Mouse (Mus musculus) hindbrain, embryonic 12.5 days (tissue): ENCODE results near the gene Olfr767. TPM values are rescaled to one million over a fixed set of nuclear protein-coding genes. Genes with fewer than 3 reads are reported as not detected.
"Not testable (repeated sequence)": the region's sequence is repeated elsewhere in the genome, so short reads cannot be mapped to it uniquely, and the experiment has no call there.

ENCODE experiments used
- ATAC-seq: fragments of 200-750 bp; cut with Nextera tagmentation; 2 replicates; pipeline ENCODE4 v1.8.0; 2017; ENCODE audit warnings: moderate TSS enrichment; ENCODE audit not compliant: low FRiP score
- H3K27ac ChIP-seq: fragments of 300-500 bp; sonication (generic); 2 replicates; pipeline ENCODE4 v1.5.1; 2016; ENCODE audit warnings: mild to moderate bottlenecking
- H3K27me3 ChIP-seq: fragments of 300-500 bp; sonication (generic); 2 replicates; pipeline ENCODE4 v1.6.1; 2016; ENCODE audit warnings: mild to moderate bottlenecking
- H3K36me3 ChIP-seq: fragments of 300-500 bp; sonication (generic); 2 replicates; pipeline ENCODE4 v1.6.1; 2016; ENCODE audit warnings: mild to moderate bottlenecking
- H3K4me1 ChIP-seq: fragments of 300-500 bp; sonication (generic); 2 replicates; pipeline ENCODE4 v1.6.1; 2016
- H3K4me2 ChIP-seq: fragments of 300-500 bp; sonication (generic); replicated peaks from 2 replicates; pipeline ENCODE4 v1.6.1; 2016; ENCODE audit warnings: mild to moderate bottlenecking
- H3K4me3 ChIP-seq: fragments of 300-500 bp; sonication (generic); 2 replicates; pipeline ENCODE4 v1.5.1; 2016; ENCODE audit warnings: mild to moderate bottlenecking
- H3K9ac ChIP-seq: fragments of 300-500 bp; sonication (generic); 2 replicates; pipeline ENCODE4 v1.6.1; 2016; ENCODE audit warnings: mild to moderate bottlenecking, moderate library complexity
- H3K9me3 ChIP-seq: fragments of 300-500 bp; sonication (generic); replicated peaks from 2 replicates; pipeline ENCODE4 v1.6.1; 2016; ENCODE audit warnings: mild to moderate bottlenecking
- WGBS: fragments of 180-500 bp; shearing (Covaris S2); methylation state at CpG from one replicate; pipeline ENCODE4 v1.1.7; 2016; 5-methylcytosine and 5-hydroxymethylcytosine counted together
- polyA plus RNA-seq: library from polyadenylated mRNA; unstranded; fragments of >200 nt; fragmentation: Nextera tagmentation; extraction: Ambion mirVana; gene quantifications from 2 replicates; pipeline ENCODE4 v1.2.1, GENCODE M21; 2016

Gene Olfr767
- polyA plus RNA-seq: not detected in 2 replicates

- H3K27me3 ChIP-seq, H3K4me2 ChIP-seq, H3K36me3 ChIP-seq, H3K9ac ChIP-seq, H3K9me3 ChIP-seq, H3K4me3 ChIP-seq, H3K4me1 ChIP-seq, ATAC-seq, H3K27ac ChIP-seq: not testable (repeated sequence)
Observed at GRCm38 (mm10) chr10:129082810-129083209, at the start of gene Olfr767. Gene Olfr767 (minus strand): TSS chr10:129082910.

DNA sequence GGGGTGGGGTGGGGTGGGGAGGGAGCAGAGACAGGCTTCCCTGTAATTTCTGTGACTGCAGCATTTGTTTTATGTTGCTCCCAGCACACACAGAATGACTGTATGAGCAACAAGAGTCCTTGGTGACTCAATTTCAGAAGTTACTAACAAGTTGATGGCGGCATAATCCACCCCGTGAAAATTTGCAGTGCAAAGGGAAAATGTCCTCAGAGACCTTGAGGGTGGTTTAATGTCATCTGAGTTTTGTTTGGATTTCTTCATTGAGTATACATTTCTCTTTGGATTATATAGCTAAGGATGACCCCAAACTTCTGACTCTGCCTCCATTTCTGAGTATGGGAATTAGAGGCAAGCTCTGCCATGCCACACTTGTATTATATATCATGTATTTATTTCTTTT, 35.1 kb upstream of the Olfr767 start, which contains the start of gene Olfr769:
Olfr769 (minus strand) TSS at position 101 of the 400 bp plus-strand sequence.
- Histone ChIP-seq H3K27me3 (no peaks in the 10 kb centered on the region), H3K4me2 (no peak within 1 kb of the TSS), H3K9me3 (no peaks in the 10 kb centered on the region), H3K27ac (no peak within 1 kb of the TSS), H3K4me3 (no peak within 1 kb of the TSS), H3K36me3 (no peaks in the 10 kb centered on the region), H3K4me1 (no peaks in the 10 kb centered on the region), H3K9ac (no peak within 1 kb of the TSS)
- ATAC-seq: no peak
- 86% methylated on average over 2 of the region's 2 CpGs for WGBS

GRCm38 (mm10) chr10:129115146-129115545, 32.4 kb upstream of the Olfr767 start:
- no peak overlapping the region for H3K4me3 ChIP-seq
- no peak overlapping the region for H3K27ac ChIP-seq
- 92% methylated on average over 3 of the region's 3 CpGs for WGBS
- no peak overlapping the region for H3K4me2 ChIP-seq
- no peaks in the 10 kb centered on the region for H3K27me3 ChIP-seq
- no peaks in the 10 kb centered on the region for H3K36me3 ChIP-seq
- H3K4me1 ChIP-seq: no peaks in the 10 kb centered on the region
- H3K9me3 ChIP-seq: no peaks in the 10 kb centered on the region
- no peak for ATAC-seq
- no peak overlapping the region for H3K9ac ChIP-seq

DNA sequence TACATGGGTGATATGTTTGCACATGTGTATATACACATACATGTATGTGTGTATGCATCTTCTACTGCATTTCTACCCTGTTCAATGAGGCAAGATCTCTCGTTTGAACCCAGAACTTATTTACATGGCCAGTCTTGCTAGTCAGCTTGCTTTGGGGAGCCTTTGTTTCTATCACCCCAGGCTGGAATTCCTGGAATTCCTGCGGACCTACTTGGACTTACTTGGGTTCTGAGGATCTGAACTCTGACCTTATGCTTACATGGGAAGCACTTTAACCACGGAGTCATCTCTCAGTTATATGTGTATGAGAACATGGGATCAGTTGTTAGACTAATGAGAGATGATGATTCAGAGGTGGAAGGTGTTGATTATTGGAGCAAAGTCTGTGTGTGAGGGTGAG, 18.5 kb upstream of the Olfr767 start:
- Histone ChIP-seq H3K4me3 (no peak overlapping the region), H3K4me2 (no peak overlapping the region), H3K27ac (no peak overlapping the region), H3K9ac (no peak overlapping the region), H3K27me3 (no peaks in the 10 kb centered on the region), H3K9me3 (no peaks in the 10 kb centered on the region), H3K36me3 (no peaks in the 10 kb centered on the region), H3K4me1 (no peaks in the 10 kb centered on the region)
- 38% methylated on average over 3 of the region's 3 CpGs for WGBS
- no peak for ATAC-seq

DNA sequence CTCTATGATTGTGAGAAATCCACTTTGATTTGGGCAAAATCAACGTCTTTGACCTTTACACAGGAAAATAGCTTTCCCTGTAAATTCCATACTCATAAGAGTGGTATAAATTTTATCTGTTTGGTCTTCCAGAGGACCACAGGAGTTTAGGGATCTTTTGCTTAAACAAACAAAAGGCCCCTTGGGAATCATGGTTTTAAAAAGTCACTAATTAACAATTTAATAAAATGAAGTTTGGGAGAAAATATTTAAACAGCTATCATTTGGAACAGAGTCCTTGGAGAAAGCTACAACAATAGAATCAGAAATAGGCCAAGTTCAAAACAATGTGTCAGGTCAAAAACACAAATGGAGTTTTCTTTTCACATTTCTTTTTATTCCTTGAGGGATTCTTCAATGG, 16.6 kb upstream of the Olfr767 start, which contains the start of gene Olfr768:
Olfr768 (minus strand) TSS at position 101 of the 400 bp plus-strand sequence.
- Histone ChIP-seq H3K9me3 (no peaks in the 10 kb centered on the region), H3K4me2 (no peak within 1 kb of the TSS), H3K4me3 (no peak within 1 kb of the TSS), H3K27me3 (no peaks in the 10 kb centered on the region), H3K36me3 (no peaks in the 10 kb centered on the region), H3K9ac (no peak within 1 kb of the TSS), H3K4me1 (no peaks in the 10 kb centered on the region), H3K27ac (no peak within 1 kb of the TSS)
- 78% methylated on average over 1 of the region's 1 CpGs for WGBS
- no peak for ATAC-seq

- H3K9ac ChIP-seq: no peak within 1 kb of the TSS
- H3K4me2 ChIP-seq: no peak within 1 kb of the TSS
- WGBS: 85% methylated on average over 2 of the region's 2 CpGs
- no peaks in the 10 kb centered on the region for H3K4me1 ChIP-seq
- H3K27ac ChIP-seq: no peak within 1 kb of the TSS
- no peaks in the 10 kb centered on the region for H3K27me3 ChIP-seq
- no peak for ATAC-seq
- H3K36me3 ChIP-seq: no peaks in the 10 kb centered on the region
- no peaks in the 10 kb centered on the region for H3K9me3 ChIP-seq
- no peak within 1 kb of the TSS for H3K4me3 ChIP-seq
Observed at GRCm38 (mm10) chr10:129068877-129069276, 13.8 kb downstream of the Olfr767 start, which contains the start of gene Olfr766-ps1. Gene Olfr766-ps1 (minus strand): TSS chr10:129068977.

- H3K4me3 ChIP-seq, H3K4me1 ChIP-seq, H3K27ac ChIP-seq, H3K4me2 ChIP-seq, H3K9ac ChIP-seq, H3K9me3 ChIP-seq, H3K27me3 ChIP-seq, ATAC-seq, H3K36me3 ChIP-seq: not testable (repeated sequence)
Observed at GRCm38 (mm10) chr10:129049898-129050297, 32.8 kb downstream of the Olfr767 start, which contains the start of gene Olfr765. Gene Olfr765 (minus strand): TSS chr10:129049998.

DNA sequence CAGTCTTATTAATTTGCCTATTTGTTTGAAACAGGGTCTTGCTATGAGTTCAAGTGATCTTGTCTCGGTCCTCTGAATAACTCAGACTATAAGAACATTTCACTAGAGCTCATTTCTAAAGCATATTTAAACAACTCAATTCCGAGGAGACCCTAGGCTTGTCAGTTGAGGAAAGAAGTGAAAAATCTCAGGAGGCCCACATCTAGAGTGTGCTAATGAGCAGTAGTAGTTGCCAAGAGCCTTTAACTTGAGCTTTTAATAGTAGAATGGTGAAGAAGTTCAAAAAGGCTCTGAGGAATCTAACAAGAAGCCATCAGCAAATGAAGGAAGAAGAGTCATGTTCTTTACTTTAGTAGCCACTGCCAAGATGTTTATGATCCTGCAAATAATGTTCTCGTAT, 42.9 kb downstream of the Olfr767 start, which contains the start of gene Olfr764-ps1:
Olfr764-ps1 (minus strand) TSS at position 101 of the 400 bp plus-strand sequence.
- no peak within 1 kb of the TSS for H3K27ac ChIP-seq
- no peaks in the 10 kb centered on the region for H3K9me3 ChIP-seq
- 84% methylated on average over 3 of the region's 3 CpGs for WGBS
- no peak within 1 kb of the TSS for H3K4me2 ChIP-seq
- H3K4me3 ChIP-seq: no peak within 1 kb of the TSS
- H3K27me3 ChIP-seq: no peaks in the 10 kb centered on the region
- H3K9ac ChIP-seq: no peak within 1 kb of the TSS
- H3K36me3 ChIP-seq: no peaks in the 10 kb centered on the region
- H3K4me1 ChIP-seq: no peaks in the 10 kb centered on the region
- ATAC-seq: no peak

DNA sequence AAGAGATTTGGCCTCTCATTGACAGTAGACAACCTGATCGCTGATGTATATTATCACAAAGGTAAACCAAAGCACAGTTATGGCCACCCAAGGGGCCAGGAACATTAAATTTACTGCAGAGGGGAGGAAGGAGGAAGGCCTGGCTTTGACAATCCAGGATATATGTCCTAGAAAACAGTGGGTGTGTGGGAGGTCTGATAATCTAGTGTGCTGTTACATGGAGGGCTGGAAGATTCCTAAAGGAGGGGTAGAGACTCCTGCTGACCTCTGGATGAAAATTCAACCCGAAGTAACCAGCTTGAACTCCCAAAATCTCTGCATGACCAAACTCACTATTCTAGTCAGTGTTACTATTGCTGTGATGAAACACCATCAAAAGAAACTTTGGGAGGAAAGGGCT, 54.4 kb downstream of the Olfr767 start:
- 79% methylated on average over 2 of the region's 2 CpGs for WGBS
- no peak overlapping the region for H3K9ac ChIP-seq
- no peaks in the 10 kb centered on the region for H3K27me3 ChIP-seq
- no peak for ATAC-seq
- H3K4me3 ChIP-seq: no peak overlapping the region
- no peak overlapping the region for H3K4me2 ChIP-seq
- H3K9me3 ChIP-seq: no peaks in the 10 kb centered on the region
- H3K27ac ChIP-seq: no peak overlapping the region
- no peaks in the 10 kb centered on the region for H3K36me3 ChIP-seq
- no peaks in the 10 kb centered on the region for H3K4me1 ChIP-seq

DNA sequence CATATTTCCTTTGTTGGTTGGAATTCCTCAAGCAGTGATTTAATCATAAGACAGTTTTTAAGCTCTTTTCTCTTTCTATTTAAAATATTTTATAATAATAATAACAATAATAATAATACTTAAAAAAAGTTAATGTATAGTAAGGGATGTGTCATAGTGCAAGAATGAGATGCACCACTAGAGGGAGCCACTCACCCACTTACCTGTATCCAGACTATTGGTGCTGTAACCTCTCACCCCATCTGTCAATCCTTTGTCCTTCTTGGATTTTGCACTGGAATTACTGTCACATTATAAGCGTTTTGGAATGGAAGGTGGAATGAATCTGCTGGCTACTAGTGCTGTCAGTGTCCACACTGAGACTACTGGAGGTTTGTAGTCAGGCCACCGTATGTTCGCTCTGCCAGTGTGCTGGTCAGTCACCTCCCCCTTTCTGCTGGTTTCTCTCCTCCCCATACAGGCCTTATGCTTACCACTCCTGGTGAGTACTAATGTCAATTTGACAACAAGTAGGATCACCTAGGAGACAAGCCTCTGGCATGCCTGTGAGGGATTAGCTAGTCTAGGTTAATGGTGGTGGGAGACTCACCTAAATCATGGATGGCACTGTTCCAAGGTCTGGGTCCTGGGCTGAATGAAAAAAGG, 56.6 kb downstream of the Olfr767 start:
- Histone ChIP-seq H3K27ac (no peak overlapping the region), H3K36me3 (no peaks in the 10 kb centered on the region), H3K9ac (no peak overlapping the region), H3K4me3 (no peak overlapping the region), H3K27me3 (no peaks in the 10 kb centered on the region), H3K4me1 (no peaks in the 10 kb centered on the region), H3K4me2 (no peak overlapping the region), H3K9me3 (no peaks in the 10 kb centered on the region)
- peak; percentile 76; the same call in 1 of the 2 replicates for ATAC-seq
- WGBS: 61% methylated on average over 3 of the region's 3 CpGs

Other genes starting within 250 kb of the Olfr767 start
- 10.7 and 11.5 TPM in 2 replicates for gene Gdf11, start 191.2 kb downstream of the Olfr767 start, polyA plus RNA-seq
- gene Cd63, start 181.9 kb downstream of the Olfr767 start, polyA plus RNA-seq: 258 and 273 TPM in 2 replicates
- gene Rdh5, start 160.0 kb downstream of the Olfr767 start, polyA plus RNA-seq: 11.3 and 15.7 TPM in 2 replicates
- 210 and 235 TPM in 2 replicates for gene Bloc1s1, start 158.9 kb downstream of the Olfr767 start, polyA plus RNA-seq
- 3.6 and 4.4 TPM in 2 replicates for gene Itga7, start 149.1 kb downstream of the Olfr767 start, polyA plus RNA-seq
- not detected in 2 replicates for gene Mettl7b, start 121.9 kb downstream of the Olfr767 start, polyA plus RNA-seq
- not detected in 2 replicates for gene Olfr9, start 93.5 kb downstream of the Olfr767 start, polyA plus RNA-seq
- not detected in 2 replicates for gene Olfr763, start 72.1 kb downstream of the Olfr767 start, polyA plus RNA-seq
- gene Olfr764-ps1, start 43.0 kb downstream of the Olfr767 start, polyA plus RNA-seq: not detected in 2 replicates
- gene Olfr765, start 32.9 kb downstream of the Olfr767 start, polyA plus RNA-seq: not detected in 2 replicates
- not detected in 2 replicates for gene Olfr766-ps1, start 13.9 kb downstream of the Olfr767 start, polyA plus RNA-seq
- not detected in 2 replicates for gene Olfr768, start 16.5 kb upstream of the Olfr767 start, polyA plus RNA-seq
- gene Olfr769, start 35.0 kb upstream of the Olfr767 start, polyA plus RNA-seq: not detected in 2 replicates
- not detected in 2 replicates for gene Olfr770, start 56.1 kb upstream of the Olfr767 start, polyA plus RNA-seq
- gene Olfr771, start 81.8 kb upstream of the Olfr767 start, polyA plus RNA-seq: not detected in 2 replicates
- not detected in 2 replicates for gene Olfr772, start 95.0 kb upstream of the Olfr767 start, polyA plus RNA-seq
- gene Olfr773, start 104.5 kb upstream of the Olfr767 start, polyA plus RNA-seq: not detected in 2 replicates
- gene Olfr774, start 153.3 kb upstream of the Olfr767 start, polyA plus RNA-seq: not detected in 2 replicates
- gene Olfr775, start 165.5 kb upstream of the Olfr767 start, polyA plus RNA-seq: not detected in 2 replicates
- not detected in 2 replicates for gene Olfr776, start 176.2 kb upstream of the Olfr767 start, polyA plus RNA-seq
- not detected in 2 replicates for gene Olfr777, start 188.6 kb upstream of the Olfr767 start, polyA plus RNA-seq
- gene Olfr780, start 235.2 kb upstream of the Olfr767 start, polyA plus RNA-seq: not detected in 2 replicates
- gene Olfr781, start 245.9 kb upstream of the Olfr767 start, polyA plus RNA-seq: not detected in 2 replicates